Mouse (Mus musculus) liver (tissue): ENCODE data around the gene Capns2.
"Not testable (repeated sequence)": the region's sequence is repeated elsewhere in the genome, so short reads cannot be mapped to it uniquely, and the experiment has no call there.

Source experiments
- DNase-seq: peaks from one replicate; pipeline ENCODE4 v3.0.0-alpha.2; 2020; ENCODE audit warnings: mixed read lengths

Gene Capns2

DNA sequence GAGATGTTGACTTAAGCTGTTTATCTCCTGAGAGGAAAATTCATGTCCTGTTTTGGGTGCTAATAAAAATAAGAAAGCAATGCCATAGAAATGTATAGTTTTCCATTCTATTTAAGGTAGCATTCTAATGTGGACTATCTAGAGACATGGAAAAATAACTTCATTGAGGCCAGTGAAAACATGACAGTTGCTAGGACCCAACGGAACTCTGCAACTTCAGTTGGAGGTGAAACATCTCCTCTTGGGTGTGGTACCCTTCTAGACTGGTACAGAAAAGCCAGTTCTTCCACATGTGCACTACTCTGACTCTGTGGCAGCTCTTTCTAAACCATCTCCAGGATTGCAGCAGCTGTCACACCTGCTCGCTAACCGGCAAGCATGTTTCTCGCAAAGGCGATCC is at the start of gene Capns2:
TSS of gene Capns2 (plus strand) at position 301 of the 400 bp plus-strand sequence.
- no peak for DNase-seq

DNA sequence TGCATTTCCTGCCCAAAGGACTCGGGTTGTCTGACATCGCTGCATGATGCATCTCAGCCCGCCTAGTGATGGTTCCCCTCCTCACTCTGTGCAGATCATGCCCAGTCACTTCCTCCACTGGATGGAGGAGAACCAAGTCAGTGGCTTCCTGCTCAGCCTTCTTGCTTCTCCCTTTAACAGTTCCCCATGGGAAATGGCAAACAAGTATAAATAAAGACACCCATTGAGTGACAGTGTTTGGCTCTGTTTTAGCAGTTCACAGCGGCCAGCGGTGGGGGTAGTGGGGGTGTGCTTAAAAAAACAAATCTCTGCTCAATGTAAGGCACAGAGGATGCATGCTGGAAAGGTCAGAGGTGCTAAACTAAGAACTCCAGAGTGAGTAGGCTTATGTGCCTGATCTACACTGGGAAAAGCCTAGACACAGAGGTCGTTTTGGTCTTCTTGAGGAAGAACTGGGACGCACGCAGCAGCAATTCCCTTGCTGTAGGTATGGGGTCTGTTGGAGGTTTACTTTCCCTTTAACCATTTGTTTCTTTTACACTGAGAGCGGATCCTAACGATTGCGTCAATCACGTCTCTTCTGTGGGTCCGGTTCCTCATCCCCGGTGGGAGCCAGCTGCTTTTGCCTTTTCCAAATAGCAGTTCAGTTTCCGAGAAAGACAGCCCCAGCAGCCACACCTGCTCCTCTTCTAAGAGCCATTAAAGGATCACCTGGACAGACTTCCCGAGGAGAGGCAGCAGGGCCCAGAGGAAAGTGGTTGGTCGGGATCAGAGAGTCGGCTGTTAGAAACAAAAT is 47.8 kb upstream of the Capns2 start:
- DNase-seq: peak; percentile 12

DNA sequence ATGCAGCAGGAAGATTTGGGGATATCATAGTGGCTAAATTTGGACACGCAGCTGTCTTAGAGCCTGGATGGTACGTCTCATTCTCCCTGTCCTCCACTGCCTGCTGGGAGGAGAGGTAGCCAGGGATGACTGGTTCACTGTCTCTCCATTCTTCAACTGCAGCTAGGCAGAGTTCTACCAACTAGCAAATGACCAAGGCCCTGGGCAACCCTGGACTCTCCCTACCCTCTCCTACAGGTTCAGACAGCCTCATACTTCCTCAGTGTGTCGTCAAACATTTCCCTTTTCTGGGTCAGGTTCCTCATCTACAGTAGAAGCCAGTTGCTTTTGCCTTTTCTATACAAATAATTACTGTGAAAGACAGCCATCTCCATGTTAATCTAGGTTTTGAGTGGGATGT is 46.5 kb upstream of the Capns2 start:
- no peak for DNase-seq

DNA sequence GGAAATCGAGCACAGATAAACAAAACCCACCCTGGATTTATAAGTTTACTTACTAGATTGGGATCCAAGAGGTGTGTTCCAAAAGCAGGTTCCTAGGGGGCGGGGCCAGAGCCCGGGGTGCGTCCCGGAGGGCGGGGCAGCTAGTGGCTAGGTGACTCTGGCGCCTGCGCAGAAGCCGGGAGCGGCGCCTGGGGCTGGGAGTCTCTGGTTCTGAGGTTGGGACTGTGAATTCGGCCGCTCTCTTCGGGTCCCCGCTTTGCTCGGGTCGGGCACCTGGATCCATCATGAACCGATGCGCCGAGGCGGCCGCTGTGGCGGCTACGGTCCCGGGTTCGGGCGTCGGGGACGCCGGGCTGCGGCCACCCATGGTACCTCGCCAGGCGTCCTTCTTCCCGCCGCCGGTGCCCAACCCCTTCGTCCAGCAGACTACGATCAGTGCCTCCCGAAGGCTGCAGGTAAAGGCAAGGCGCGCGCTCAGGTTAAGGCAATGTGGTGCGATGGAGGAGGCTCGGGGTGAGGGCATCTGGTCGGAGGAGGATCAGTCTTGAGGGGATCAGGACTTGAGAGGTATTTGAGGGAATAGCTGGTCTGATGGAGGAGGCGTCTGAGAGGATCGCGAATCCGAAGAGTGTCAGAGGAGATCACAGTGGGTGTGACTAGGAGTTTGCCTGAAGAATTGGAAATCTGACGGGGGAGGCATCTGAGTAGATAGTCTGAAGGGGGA is 45.9 kb upstream of the Capns2 start, which contains the start of gene Lpcat2:
TSS of gene Lpcat2 (plus strand) at position 169 of the 724 bp plus-strand sequence.
- peak; percentile 76 for DNase-seq

DNA sequence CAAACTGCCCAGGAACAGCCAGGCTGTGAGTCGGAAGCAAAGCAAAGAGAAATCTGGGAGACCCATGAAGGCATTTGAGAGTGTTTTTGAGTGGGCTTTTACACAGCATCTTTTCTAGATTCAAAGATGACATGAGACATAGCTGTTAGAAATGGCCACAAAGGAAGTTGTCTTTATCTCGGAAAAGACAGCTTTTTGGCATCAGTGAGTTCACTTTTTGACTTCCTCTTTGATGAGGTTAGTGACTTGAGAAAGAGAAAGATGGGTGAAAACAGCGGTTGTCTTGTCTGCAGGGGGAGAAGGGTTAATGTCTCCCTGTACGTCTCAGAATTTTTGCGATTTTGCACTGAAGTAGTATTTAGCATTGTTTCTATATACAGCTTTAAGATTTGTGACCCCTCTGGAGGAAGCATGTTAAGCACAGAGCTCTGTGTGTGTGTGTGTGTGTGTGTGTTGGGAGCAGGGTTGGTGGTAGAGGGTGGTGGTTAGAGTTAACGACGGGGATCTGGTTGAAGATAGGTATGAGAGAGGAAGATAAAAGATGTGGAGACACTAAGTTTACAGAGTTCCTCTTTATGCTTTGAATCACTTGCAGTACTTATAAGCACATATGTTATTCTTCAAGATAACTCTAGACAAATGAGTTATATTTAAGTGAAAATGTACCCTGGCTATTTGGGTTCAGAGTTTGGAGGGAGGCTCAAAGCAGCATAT is 44.8 kb upstream of the Capns2 start:
- no peak for DNase-seq

DNA sequence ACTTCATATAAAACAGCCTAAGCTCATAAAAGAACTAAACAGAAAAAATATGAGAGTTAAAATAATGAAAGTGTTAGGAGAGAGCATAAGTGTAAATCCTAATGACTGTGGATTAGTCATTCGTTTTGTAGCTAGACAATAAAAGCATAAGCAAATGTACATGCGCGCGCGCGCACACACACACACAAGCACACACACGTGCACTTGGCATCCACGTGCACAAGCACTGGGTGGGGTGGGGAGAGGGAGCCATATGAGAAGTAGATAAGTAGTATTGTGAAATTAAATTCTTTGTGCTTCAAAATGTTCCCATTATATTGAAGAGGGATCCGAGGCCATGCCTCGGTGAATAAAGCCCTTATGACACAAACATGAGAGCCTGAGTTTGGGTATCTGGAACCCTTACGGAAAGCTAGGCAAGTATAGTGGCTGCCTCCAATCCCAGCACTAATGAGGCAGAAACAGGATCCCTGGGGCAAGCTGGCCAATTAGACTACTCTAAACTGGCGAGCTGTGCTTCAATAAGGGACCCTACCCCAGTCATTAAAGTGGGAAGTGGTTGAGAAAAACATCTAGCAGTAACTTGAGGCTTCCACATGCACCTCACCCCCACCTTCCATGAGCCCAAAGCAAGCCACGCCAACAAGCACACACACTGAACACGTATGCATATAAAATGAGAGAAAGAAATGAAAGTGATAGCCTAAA is 42.6 kb upstream of the Capns2 start:
- DNase-seq: no peak

DNA sequence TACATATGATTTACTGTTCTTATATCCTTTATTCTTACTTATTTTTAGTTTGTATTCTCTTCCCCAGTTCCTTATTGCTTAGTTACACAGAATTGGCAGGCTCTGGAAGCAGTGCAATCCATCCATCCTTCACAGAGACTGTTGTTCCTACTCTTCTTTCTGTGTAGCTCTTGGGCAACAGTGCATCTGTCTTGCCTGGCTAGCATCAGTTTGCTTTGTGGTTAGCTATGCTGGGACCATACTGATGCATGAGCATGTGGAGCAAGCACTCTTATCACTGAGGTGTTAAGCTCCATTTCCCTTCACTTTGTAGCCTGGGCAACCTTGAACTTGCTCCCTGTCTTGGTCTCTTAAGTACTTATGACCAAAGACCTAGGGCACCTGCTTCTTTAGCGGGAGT is 39.2 kb upstream of the Capns2 start:
- no peak for DNase-seq

DNA sequence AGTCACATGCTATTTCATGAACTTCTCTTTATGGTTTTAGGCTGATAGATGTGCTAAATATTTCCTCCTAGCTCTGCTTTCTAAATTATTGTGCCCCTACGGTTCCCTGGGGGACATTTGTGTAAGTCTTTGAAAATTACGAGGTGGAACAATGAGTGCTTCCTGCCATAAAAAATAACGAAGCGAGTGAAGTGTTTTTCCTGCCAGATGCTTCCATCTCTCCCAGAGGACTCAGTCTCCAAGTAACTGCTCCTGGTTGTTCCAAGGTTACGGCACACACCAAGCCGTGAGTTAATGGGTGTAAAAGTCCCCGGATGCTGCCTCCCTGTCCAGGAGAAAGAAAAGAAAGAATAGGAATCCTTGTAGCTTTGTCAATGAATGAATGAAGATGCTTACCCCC is 30.9 kb upstream of the Capns2 start:
- no peak for DNase-seq

DNA sequence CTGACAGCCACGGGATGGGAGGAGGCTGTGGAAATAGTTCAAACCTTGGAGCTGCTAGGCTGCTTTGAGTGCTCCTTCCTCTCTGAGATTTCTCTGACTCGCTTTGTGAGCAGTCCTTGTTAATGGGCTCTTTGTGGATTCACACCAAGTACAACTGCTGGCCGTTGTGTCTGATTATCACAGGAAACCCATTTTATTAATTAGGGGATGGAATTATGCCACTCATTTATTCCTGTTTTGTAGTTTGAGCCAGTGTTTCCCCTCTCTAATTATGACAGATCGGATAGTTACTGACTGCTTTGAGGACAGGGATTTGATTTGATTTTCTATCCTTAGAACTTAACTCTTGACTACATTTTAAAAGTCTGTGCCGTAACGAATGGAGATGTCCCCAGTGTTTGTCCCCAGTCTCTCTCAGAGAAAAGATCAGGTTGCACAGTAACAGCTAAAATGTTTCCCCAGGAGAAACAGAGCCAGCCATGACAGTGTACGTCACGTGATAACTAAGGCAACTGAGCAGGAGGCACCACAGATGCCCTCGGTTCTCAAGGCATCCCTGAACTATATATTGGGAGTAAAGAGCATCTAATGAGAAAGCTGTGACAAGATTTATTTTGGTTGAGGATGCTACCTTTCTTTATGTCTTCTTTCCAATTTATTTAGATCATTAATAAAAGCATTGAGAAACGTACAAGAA is 29.0 kb upstream of the Capns2 start:
- no peak for DNase-seq

DNA sequence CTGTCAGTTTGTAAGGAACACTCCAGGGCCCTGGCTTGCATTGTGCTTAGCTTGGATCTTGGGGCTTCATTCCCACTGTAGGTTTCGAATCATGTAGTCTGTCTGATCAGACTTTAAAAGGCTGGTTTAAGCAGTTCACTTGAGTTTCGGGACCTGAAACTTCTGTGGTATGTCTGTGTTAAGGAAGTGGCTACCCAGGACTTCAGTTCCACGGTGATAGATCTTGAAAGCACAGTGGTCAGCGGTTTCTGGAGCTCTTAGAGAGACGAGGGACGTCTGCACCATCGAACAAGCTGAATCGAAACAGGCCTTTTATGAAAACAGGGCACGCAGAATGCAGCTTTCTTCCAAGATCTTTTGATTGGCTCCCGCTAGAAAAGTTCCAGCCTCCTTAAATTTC is 25.4 kb upstream of the Capns2 start:
- DNase-seq: no peak

DNA sequence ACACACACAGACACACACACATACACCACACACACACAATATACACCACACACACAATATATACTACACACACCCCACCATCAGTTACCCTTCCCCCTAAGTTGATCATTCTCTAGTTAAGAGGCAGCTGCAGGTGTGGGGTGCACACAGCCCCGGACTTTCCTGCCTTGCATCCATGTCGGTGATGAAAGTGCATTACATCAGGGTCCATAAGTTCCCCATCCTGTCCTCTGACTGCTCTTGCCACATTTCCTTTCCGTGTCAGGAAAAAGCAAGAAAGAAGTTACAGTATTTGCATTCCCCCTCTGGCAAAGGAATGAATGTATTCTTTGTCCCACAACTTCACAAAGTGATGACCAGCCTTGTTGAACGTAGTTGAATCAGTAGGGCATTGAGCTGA is 20.0 kb upstream of the Capns2 start:
- DNase-seq: no peak

DNA sequence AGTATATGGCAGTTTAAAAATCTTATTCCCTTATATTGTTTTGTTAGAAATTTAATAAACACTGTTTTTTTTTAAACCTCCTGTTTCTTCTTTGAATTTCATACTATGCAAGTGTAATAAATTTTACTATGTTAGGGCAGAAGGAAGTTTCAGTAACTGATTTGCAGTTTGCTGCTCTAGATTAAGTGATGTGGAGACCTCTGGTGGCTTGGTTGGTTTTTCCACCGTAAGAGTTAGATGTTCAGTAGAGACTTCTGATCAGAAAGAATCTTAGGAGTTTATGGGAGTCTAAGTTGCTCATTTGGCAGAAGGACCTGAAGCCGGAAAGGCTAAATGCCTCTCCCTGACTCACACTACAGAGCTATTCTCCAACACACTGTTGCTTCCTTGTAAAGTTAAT is 17.4 kb upstream of the Capns2 start:
- no peak for DNase-seq

DNA sequence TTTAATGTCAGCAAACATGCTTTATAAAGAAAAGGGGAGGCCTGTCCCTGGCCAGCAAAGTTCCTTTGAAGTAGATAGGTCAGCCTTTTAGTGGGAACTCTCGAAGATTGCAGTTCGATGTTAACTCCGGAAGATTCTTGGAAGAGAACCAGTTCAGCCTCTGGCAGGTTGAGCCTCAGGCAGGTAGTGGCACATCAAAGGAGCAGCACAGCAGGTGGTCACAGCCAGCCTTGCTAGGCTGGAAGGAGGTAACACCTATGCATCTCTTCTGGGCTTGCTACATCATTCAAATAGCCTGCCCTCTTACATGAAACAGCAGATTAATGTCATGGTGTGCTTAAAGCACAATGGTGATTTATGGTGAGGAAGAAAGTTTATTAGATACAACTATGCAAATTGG is 9.0 kb upstream of the Capns2 start:
- not testable (repeated sequence) for DNase-seq

DNA sequence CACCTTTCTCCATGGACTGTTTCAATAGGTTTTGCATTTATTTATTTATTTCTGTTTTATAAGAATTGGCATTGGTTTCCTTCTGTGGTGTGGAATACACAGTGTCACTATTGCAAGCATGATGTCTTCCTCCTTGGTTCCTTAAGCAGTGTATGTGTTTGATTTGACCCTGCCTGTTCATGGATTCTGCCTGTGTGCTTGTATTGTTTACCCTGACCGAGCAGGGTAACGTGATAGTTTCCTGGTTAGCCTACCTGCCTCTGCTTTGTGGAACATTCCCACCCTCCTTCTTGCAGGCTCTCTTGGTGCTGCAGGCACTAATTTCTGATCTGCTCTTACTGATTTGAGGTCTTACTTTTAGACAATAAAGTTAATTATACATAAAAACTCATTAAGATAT is 7.3 kb upstream of the Capns2 start:
- no peak for DNase-seq

DNA sequence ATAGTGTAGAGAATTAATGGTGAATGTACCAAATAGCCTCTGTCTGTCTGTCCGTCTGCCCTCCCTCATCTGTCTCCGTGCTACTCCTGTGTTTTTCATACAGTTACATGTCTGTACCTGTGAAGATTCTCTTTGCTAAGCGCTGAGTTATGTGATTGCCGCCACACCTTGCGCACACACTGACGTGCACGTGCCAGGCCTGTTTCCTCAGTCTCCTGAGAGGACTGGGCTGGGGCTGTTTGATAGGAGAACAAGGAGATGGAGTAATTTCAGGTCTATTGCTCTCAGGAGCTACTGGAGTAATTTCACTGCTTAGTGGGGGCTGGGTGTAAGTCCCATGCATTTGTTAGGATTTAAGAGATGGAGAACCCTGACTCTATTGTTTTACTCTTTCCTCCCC is 6.2 kb upstream of the Capns2 start:
- DNase-seq: no peak

DNA sequence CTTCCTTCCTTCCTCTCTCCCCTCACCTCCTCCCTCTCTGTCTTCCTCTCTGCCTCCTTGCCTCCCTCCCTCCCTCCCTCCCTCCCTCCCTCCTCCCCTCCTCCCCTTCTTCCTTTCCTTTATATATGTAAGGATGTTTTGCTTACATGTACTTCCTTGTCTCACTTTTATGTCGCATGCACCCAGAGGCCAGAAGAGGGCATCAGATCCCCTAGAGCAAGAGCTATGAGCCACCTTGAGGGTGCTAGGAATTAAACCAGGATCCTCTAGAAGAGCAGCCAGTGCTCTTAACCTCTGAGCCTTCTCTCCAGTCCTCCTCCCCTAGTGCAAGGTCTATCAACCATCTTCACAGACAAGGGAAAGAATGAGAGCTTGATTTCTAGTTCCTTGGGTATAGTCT is 5.2 kb upstream of the Capns2 start:
- DNase-seq: no peak

DNA sequence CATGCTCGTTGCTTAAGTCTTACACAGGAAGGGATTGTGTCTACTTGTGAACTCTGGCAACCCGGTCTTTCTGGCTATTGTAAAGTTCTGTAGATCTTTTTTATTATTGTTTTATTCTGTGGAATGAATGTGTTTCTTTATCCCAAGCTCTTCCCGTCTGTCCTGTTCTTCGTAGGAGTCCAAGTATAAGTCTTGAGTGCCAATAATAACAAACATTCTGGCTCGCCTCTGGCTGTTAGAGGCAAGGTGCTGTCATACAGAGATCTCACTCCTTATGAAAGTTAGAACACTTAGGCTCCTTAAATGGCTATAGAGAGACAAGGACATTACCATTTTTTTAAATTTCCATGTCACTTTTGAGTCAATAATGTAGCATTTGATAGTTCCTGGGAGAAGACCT is 4.6 kb upstream of the Capns2 start:
- no peak for DNase-seq

DNA sequence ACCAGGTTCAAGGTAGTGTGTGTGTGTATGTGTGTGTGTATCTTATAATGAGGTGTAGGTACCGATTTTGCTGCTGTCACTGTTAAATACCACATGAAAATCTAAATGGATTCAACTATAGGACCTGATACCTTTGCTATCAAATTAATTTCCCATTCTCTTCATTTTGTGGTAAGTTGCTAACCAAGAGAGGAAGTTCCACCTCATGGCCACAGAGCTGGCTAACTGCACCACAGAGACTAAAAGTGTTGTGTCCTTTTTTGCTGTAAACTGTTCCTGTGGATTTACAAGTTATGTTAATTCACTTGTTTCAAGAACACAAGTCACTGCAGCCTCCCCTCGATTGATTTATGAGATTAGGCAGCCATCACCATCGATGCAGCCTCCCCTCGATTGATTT is 3.4 kb upstream of the Capns2 start:
- no peak for DNase-seq

DNA sequence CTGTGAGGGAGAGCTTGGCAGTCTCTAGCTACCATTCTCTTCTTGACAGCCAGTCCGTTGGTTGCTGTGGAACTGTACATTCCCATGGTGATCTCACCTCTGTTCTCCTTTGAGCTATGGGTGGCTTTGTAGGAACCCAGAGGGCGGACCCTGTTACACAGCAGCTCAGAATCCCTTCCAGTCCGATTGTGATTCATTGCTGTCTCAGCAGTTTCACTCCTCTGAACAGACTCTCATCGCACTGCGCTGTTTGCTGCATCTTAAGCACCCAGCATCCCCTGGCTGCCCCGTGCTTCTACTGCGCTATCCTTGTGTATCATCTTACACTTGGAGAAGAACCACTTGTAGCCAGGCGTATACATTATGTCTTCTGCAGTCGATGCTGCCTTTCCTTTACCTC is 1.6 kb upstream of the Capns2 start:
- DNase-seq: no peak

DNA sequence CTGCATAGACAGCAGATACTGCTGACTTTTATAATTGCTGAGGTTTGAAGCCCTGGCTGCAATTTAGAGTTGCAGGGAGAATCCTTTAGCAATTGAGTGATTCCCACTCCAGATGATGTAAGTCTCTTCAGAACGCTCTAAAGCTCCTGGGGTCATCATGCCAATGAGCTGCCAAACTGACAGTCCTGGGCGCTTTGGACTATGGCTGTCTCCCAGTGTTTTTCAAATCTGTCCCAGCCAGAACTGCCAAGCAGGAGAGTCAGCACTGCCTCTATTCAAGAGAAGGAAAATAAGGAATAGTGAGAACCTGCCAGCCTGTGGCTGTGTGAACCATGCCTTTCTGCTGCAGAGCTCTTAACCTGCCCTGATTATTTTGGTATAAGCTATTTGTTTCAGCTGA is 1.8 kb downstream of the Capns2 start:
- DNase-seq: no peak

DNA sequence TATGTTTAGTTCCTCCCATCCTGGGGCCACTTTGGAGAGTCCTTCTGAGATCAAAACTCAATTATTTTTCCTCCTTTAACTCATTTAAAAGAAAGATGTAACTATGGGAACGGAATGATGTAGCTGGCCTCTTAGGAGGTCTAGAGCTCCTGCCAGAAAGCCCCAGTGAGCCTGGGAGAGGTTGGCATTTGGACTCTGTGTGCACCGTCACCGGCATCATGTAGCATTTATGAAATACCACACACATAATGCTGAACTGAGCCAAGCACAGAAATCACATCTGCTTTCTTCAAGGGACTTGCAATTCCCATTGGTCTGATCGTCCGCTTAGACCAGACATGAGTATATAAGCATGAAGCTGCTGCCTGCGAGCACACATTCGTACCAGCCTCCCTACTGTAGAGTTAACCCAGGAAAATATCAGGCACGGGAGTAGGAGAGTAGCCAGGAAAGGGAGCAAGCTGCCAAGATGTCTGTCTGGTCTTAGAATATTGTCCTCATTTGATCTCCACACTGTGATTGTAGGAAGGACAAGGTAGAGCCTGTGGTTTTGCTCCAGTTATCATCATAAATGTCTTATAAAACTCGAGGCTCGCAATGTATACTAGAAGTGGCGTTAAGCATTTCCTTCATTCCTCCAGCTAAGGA is 2.4 kb downstream of the Capns2 start:
- DNase-seq: no peak

DNA sequence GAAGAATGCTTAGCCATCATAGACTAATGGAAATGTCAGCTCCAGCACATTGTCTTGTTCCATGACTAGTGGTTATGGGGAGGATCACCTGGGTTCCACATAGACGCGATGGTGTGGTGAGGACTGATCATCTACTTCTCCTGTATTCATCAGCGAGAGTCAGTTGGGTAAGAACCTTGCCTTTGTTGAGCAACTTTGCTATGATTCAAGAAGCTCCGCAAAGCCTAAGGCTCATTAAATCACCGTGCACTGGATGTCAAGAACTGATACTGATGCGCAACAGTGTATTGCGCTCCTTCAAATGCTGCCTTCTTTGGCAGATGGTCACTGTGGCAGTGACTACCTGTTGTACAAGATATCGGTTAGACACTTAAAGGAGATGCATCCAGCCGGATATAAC is 5.3 kb downstream of the Capns2 start:
- no peak for DNase-seq
